Mouse (Mus musculus) heart, postnatal 0 days (tissue): ENCODE results near the gene Eln.

ENCODE experiments used
- CTCF ChIP-seq: IDR thresholded peaks from 2 replicates; pipeline ENCODE4 v1.5.1; 2016; ENCODE audit warnings: antibody characterized with exemption, control low read depth, low read depth
- EP300 ChIP-seq: IDR thresholded peaks from 2 replicates; pipeline ENCODE4 v1.6.1; 2016; ENCODE audit warnings: antibody characterized with exemption, low read depth

- TF ChIP-seq CTCF (peak; percentile 60), EP300 (no peak)
Measured at GRCm38 (mm10) chr5:134688718-134689284, 58.3 kb downstream of the Eln start.
